Mouse (Mus musculus): ENCODE data around the gene Tmem170b. TPM values are rescaled to one million over a fixed set of nuclear protein-coding genes. Genes with fewer than 3 reads are reported as not detected.

Gene Tmem170b
- polyA plus RNA-seq, 2 experiments = 1.5 to 6.0 TPM

DNA sequence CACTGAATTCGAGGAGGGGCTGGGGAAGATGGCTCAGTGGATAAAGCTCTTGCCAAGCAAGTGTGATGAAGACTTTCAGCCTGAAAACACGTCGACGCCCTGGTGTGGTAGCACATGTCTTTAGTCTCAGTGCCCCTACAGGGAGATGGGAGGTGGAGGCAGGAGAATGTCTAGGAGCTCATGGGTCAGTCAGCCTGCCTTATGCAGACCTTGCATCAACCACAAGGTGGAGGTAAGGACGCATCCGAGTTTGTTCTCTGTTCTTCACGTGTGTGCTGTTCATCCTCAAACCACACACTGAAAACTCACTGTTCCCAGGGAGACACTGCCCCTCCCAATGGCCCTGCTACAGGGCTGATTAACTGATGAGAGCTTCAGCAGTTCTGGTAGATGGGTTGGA, 45.0 kb downstream of the Tmem170b start:
- Histone ChIP-seq H3K4me3 (ENCODE audit: insufficient read depth in 1 of 2, low read depth in 2 of 2, low read length in 2 of 2) (no peak overlapping the region), H3K4me2 (ENCODE audit: low read depth) (no peak overlapping the region), H3K27me3 (ENCODE audit: control insufficient read depth, insufficient read depth, low read length) (no peaks in the 10 kb centered on the region), H3K36me3 (replicated peaks; ENCODE audit: control insufficient read depth, insufficient read depth, low read depth) (no peaks in the 10 kb centered on the region), H3K27ac (no peak overlapping the region), H3K9ac (replicated peaks) (no peak overlapping the region), H3K9me3 (ENCODE audit: control insufficient read depth, low read length) (no peaks in the 10 kb centered on the region), H3K4me1 (replicated peaks; ENCODE audit: control insufficient read depth in 2 of 2, insufficient read depth in 2 of 2, low read length in 1 of 2) (no peaks in the 10 kb centered on the region)
- no peak for DNase-seq (ENCODE audit: low read depth in 3 of 3, low spot score in 3 of 3)
- ATAC-seq (ENCODE audit: insufficient read depth) = no peak
- TF ChIP-seq CTCF (IDR thresholded peaks at IDR 0.05; ENCODE audit: low read depth) (0 out of 2 replicates have a peak, but pooled peaks have one; percentile 20), EP300 (IDR thresholded peaks at IDR 0.05; ENCODE audit: low read depth) (no peak)
- WGBS (ENCODE audit: insufficient replicate concordance) = 56% methylated on average over 7 of the region's 7 CpGs

DNA sequence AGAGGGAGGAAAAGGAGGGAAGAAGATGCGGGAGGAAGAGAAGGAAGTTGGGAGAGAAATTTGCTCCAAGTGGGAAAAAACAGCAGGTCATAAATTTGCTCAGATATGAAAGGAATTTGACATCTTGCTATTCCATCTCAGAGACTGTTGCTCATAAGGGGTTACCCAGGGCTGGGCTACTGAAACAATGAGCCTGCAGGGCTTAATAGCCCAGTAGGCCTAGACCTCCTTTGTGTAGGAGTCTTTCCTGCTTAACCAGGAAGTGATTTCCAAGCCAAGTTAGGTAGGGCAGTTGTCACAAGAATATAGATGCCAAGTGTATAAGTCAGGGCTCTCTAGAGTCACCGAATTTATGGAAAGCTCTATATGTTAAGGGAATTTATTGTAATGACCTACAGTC, 48.1 kb downstream of the Tmem170b start:
- DNase-seq (ENCODE audit: low read depth in 3 of 3, low spot score in 3 of 3) = no peak
- Histone ChIP-seq H3K4me3 (ENCODE audit: insufficient read depth in 1 of 2, low read depth in 2 of 2, low read length in 2 of 2) (no peak overlapping the region), H3K27me3 (ENCODE audit: control insufficient read depth, insufficient read depth, low read length) (no peaks in the 10 kb centered on the region), H3K36me3 (replicated peaks; ENCODE audit: control insufficient read depth, insufficient read depth, low read depth) (no peaks in the 10 kb centered on the region), H3K9me3 (ENCODE audit: control insufficient read depth, low read length) (no peaks in the 10 kb centered on the region), H3K9ac (replicated peaks) (no peak overlapping the region), H3K27ac (no peak overlapping the region), H3K4me2 (ENCODE audit: low read depth) (no peak overlapping the region), H3K4me1 (replicated peaks; ENCODE audit: control insufficient read depth in 2 of 2, insufficient read depth in 2 of 2, low read length in 1 of 2) (no peaks in the 10 kb centered on the region)
- TF ChIP-seq CTCF (IDR thresholded peaks at IDR 0.05; ENCODE audit: low read depth) (no peak), EP300 (IDR thresholded peaks at IDR 0.05; ENCODE audit: low read depth) (no peak)
- no peak for ATAC-seq (ENCODE audit: insufficient read depth)
- WGBS (ENCODE audit: insufficient replicate concordance) = 59% methylated on average over 2 of the region's 2 CpGs

DNA sequence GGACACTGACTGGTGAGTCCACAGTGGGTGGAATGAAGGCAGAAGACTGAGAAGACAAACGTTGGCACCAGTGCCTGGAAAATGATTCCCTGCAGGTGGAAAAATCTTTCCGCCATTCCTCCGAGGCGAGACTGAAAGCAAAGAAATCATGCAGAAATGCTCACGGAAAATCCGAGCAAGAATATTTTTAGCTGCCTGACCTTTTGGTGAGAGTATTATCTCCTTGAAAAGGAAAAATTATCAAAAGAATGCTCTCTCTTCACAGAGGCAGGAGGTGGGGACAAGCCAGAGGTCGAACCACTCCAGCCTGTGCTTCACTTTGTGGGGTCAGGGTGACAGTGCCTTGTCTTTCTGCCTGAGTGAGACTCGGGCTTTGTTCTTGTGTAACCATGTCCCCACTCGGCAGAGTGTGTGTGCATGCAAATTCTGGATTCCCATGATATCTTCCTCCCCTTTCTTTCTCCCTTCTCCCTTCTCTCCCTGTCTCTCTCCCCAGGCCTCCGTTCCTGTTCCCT, 49.9 kb downstream of the Tmem170b start:
- H3K36me3 ChIP-seq (replicated peaks; ENCODE audit: control insufficient read depth, insufficient read depth, low read depth) = no peaks in the 10 kb centered on the region
- WGBS (ENCODE audit: insufficient replicate concordance) = 66% methylated on average over 10 of the region's 10 CpGs
- H3K9ac ChIP-seq (replicated peaks) = no peak overlapping the region
- H3K4me3 ChIP-seq (ENCODE audit: insufficient read depth in 1 of 2, low read depth in 2 of 2, low read length in 2 of 2) = no peak overlapping the region
- no peak overlapping the region for H3K27ac ChIP-seq
- no peaks in the 10 kb centered on the region for H3K4me1 ChIP-seq (replicated peaks; ENCODE audit: control insufficient read depth in 2 of 2, insufficient read depth in 2 of 2, low read length in 1 of 2)
- H3K9me3 ChIP-seq (ENCODE audit: control insufficient read depth, low read length) = no peaks in the 10 kb centered on the region
- no peak for DNase-seq (ENCODE audit: low read depth in 3 of 3, low spot score in 3 of 3)
- H3K27me3 ChIP-seq (ENCODE audit: control insufficient read depth, insufficient read depth, low read length) = no peaks in the 10 kb centered on the region
- H3K4me2 ChIP-seq (ENCODE audit: low read depth) = no peak overlapping the region
- TF ChIP-seq EP300 (IDR thresholded peaks at IDR 0.05; ENCODE audit: low read depth) (no peak), CTCF (IDR thresholded peaks at IDR 0.05; ENCODE audit: low read depth) (no peak)
- ATAC-seq (ENCODE audit: insufficient read depth) = no peak

DNA sequence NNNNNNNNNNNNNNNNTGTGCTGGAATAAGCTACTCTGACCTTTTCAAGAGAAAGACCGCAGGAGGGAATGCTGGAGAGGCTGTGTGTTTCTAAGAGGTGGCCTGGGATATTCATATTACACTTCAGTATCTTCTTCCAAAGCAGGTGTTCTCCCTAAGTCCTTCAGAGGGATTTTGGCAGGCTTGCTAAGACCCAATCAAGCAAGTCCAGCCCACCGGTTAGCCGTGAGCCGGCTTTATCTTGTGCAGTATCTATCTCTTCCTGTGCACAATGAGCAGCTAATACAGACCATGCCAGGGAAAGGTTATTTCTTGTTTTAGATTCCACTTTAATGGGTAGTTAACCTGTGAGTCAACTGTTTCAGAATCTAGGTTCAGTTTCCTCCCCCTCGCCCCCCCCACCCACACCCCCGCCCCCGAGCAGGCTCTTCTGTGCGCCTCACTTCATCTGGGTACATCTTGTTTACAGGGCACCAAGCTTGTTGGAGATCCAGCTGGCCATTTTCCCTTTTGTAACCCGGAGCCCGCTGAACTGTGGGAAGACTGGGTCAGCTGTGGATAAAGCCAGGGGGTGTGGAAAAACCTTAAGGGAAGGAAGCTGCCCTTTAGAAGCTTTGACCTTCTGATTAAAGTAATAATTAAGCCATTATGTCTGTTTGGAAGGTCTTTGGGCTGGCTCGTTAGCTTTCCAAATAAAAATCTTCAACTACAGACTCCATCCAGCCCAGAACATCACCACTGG, 54.5 kb downstream of the Tmem170b start:
- H3K4me1 ChIP-seq (replicated peaks; ENCODE audit: control insufficient read depth in 2 of 2, insufficient read depth in 2 of 2, low read length in 1 of 2) = no peaks in the 10 kb centered on the region
- H3K36me3 ChIP-seq (replicated peaks; ENCODE audit: control insufficient read depth, insufficient read depth, low read depth) = no peaks in the 10 kb centered on the region
- 39% methylated on average over 11 of the region's 11 CpGs for WGBS (ENCODE audit: insufficient replicate concordance)
- no peak for TF ChIP-seq EP300 (IDR thresholded peaks at IDR 0.05; ENCODE audit: low read depth)
- TF ChIP-seq CTCF (IDR thresholded peaks at IDR 0.05; ENCODE audit: low read depth) = no peak
- no peak overlapping the region for H3K4me3 ChIP-seq (ENCODE audit: insufficient read depth in 1 of 2, low read depth in 2 of 2, low read length in 2 of 2)
- no peak overlapping the region for H3K4me2 ChIP-seq (ENCODE audit: low read depth)
- DNase-seq (ENCODE audit: low read depth in 3 of 3, low spot score in 3 of 3) (no peak), ATAC-seq (ENCODE audit: insufficient read depth) (no peak)
- H3K9ac ChIP-seq (replicated peaks) = no peak overlapping the region
- no peaks in the 10 kb centered on the region for H3K9me3 ChIP-seq (ENCODE audit: control insufficient read depth, low read length)
- H3K27ac ChIP-seq = no peak overlapping the region
- no peaks in the 10 kb centered on the region for H3K27me3 ChIP-seq (ENCODE audit: control insufficient read depth, insufficient read depth, low read length)

DNA sequence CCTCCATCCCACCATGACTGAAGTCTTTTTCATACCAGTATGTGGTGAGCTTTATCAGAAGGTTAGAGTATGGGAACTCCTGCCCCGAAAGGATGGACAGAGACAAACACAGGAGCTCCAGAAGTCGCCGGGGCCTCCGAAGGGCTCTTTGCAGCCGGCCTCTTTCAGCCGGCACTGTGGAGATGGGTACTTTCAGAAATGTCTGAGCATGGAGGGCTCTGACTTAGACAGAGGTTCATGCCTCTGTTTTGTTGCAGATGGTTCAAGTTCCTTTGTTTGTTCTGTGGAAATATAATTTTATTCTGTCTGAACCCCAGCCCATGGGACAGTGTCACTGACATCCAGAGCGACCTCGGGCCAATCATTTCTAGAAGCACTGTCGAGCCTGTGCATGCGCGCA, 55.4 kb downstream of the Tmem170b start:
- Histone ChIP-seq H3K4me3 (ENCODE audit: insufficient read depth in 1 of 2, low read depth in 2 of 2, low read length in 2 of 2) (no peak overlapping the region), H3K27me3 (ENCODE audit: control insufficient read depth, insufficient read depth, low read length) (no peaks in the 10 kb centered on the region), H3K4me2 (ENCODE audit: low read depth) (no peak overlapping the region), H3K4me1 (replicated peaks; ENCODE audit: control insufficient read depth in 2 of 2, insufficient read depth in 2 of 2, low read length in 1 of 2) (no peaks in the 10 kb centered on the region), H3K9ac (replicated peaks) (no peak overlapping the region), H3K36me3 (replicated peaks; ENCODE audit: control insufficient read depth, insufficient read depth, low read depth) (no peaks in the 10 kb centered on the region), H3K27ac (no peak overlapping the region), H3K9me3 (ENCODE audit: control insufficient read depth, low read length) (no peaks in the 10 kb centered on the region)
- TF ChIP-seq CTCF (IDR thresholded peaks at IDR 0.05; ENCODE audit: low read depth) = no peak
- TF ChIP-seq EP300 (IDR thresholded peaks at IDR 0.05; ENCODE audit: low read depth) = no peak
- ATAC-seq (ENCODE audit: insufficient read depth) (no peak), DNase-seq (ENCODE audit: low read depth in 3 of 3, low spot score in 3 of 3) (no peak)
- 81% methylated on average over 11 of the region's 11 CpGs for WGBS (ENCODE audit: insufficient replicate concordance)
